Mouse (Mus musculus): ENCODE measurements at regions not wholly inside any gene's neighbourhood (a gene's known extent, or its start where the extent isn't known, plus 50 kb on each side); places are given as distances from the start of the nearest gene placed in this dataset.

DNA sequence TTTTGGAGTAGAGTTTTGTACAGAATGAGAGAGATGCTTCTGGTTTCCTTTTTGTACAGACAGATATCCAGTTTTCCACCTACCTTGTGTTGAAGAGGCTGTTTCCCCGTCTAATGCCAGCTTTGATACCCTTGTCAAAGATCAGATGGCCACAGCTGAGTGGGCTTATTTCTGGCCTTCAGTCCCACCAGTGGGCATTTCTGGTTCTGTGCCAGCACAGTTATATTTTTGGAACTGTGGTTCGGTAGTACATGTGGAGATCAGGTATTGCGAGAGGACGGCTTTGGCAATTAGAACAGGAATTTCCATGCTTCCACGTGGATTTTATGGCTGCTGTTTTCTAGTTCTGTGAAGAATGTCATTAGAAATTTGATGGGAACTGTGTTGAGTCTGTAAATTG, 302.5 kb upstream of the Cxcr4 start:
- no peak for TF ChIP-seq TBP (conservative IDR thresholded peaks at IDR 0.05; ENCODE audit: low read depth, low read length)
- TF ChIP-seq POLR2A (IDR thresholded peaks at IDR 0.05; ENCODE audit: low read depth, low read length): no peak
- TF ChIP-seq CTCF (conservative IDR thresholded peaks at IDR 0.05 in 1 of 2, IDR thresholded peaks at IDR 0.05 in 1 of 2; ENCODE audit: low read depth in 2 of 2, low read length in 2 of 2): no peak
- TF ChIP-seq BHLHE40 (IDR thresholded peaks at IDR 0.05; ENCODE audit: low read depth, low read length): no peak
- TF ChIP-seq RAD21 (IDR thresholded peaks at IDR 0.05; ENCODE audit: low read depth, low read length): no peak
- no peak for TF ChIP-seq ZNF384 (IDR thresholded peaks at IDR 0.05; ENCODE audit: low read depth, low read length)
- TF ChIP-seq ELF1 (IDR thresholded peaks at IDR 0.05; ENCODE audit: low read depth, low read length): no peak
- TF ChIP-seq HCFC1 (IDR thresholded peaks at IDR 0.05; ENCODE audit: low read depth, low read length): no peak
- TF ChIP-seq E2F4 (IDR thresholded peaks at IDR 0.05; ENCODE audit: insufficient replicate concordance, low read depth, low read length): no peak
- no peak for TF ChIP-seq USF1 (IDR thresholded peaks at IDR 0.05; ENCODE audit: low read depth, low read length)
- TF ChIP-seq EP300 (IDR thresholded peaks at IDR 0.05; ENCODE audit: low read length): no peak
- TF ChIP-seq TCF12 (IDR thresholded peaks at IDR 0.05; ENCODE audit: low read depth, low read length): no peak
- TF ChIP-seq MAX (IDR thresholded peaks at IDR 0.05; ENCODE audit: low read length): no peak
- TF ChIP-seq POLR2AphosphoS2 (IDR thresholded peaks at IDR 0.05; ENCODE audit: low read depth, low read length): no peak

Data from CH12.LX (cell line).